Mouse (Mus musculus) intestine, embryonic 16.5 days (tissue): ENCODE measurements around the gene Pla2g2c. TPM values are rescaled to one million over a fixed set of nuclear protein-coding genes. Genes with fewer than 3 reads are reported as not detected.

Experiments
- ATAC-seq: fragments of 200-750 bp; cut with Nextera tagmentation; 2 replicates; pipeline ENCODE4 v1.8.0; 2017; ENCODE audit warnings: moderate TSS enrichment, moderate library complexity
- H3K27ac ChIP-seq: fragments of 300-500 bp; sonication (generic); 2 replicates; pipeline ENCODE4 v1.5.1; 2014; ENCODE audit warnings: mild to moderate bottlenecking, low read length
- H3K27me3 ChIP-seq: fragments of 300-500 bp; sonication (generic); replicated peaks from 2 replicates; pipeline ENCODE4 v1.6.1; 2014; ENCODE audit warnings: low read length, control low read depth, mixed read lengths; ENCODE audit not compliant: control insufficient read depth, insufficient read depth
- H3K36me3 ChIP-seq: fragments of 300-500 bp; sonication (generic); 2 replicates; pipeline ENCODE4 v1.6.1; 2014; ENCODE audit warnings: low read length, control low read depth; ENCODE audit not compliant: control insufficient read depth, insufficient read depth
- H3K4me1 ChIP-seq: fragments of 300-500 bp; sonication (generic); 2 replicates; pipeline ENCODE4 v1.6.1; 2014; ENCODE audit warnings: low read length, control low read depth, mixed read lengths; ENCODE audit not compliant: control insufficient read depth, insufficient read depth
- H3K4me2 ChIP-seq: fragments of 300-500 bp; sonication (generic); 2 replicates; pipeline ENCODE4 v1.6.1; 2014; ENCODE audit warnings: low read depth, low read length, control low read depth
- H3K4me3 ChIP-seq: fragments of 300-500 bp; sonication (generic); 2 replicates; pipeline ENCODE4 v1.5.1; 2014; ENCODE audit warnings: mild to moderate bottlenecking, low read length
- H3K9ac ChIP-seq: fragments of 300-500 bp; sonication (generic); 2 replicates; pipeline ENCODE4 v1.6.1; 2014; ENCODE audit warnings: low read depth, low read length
- H3K9me3 ChIP-seq: fragments of 300-500 bp; sonication (generic); 2 replicates; pipeline ENCODE4 v1.6.1; 2016; ENCODE audit warnings: low read length, control low read depth; ENCODE audit not compliant: control insufficient read depth
- WGBS: fragments of 180-500 bp; shearing (Covaris S2); extraction: QIAGEN DNeasy Blood & Tissue Kit; methylation state at CpG from one replicate; pipeline ENCODE4 v1.1.7; 2014; 5-methylcytosine and 5-hydroxymethylcytosine counted together
- polyA plus RNA-seq: library from polyadenylated mRNA; unstranded; fragments of >200 nt; fragmentation: Nextera tagmentation; extraction: Ambion mirVana; gene quantifications from 2 replicates; pipeline ENCODE4 v1.2.1, GENCODE M21; 2015

The Pla2g2c gene
- polyA plus RNA-seq: 0.13 and 0.16 TPM in 2 replicates

DNA sequence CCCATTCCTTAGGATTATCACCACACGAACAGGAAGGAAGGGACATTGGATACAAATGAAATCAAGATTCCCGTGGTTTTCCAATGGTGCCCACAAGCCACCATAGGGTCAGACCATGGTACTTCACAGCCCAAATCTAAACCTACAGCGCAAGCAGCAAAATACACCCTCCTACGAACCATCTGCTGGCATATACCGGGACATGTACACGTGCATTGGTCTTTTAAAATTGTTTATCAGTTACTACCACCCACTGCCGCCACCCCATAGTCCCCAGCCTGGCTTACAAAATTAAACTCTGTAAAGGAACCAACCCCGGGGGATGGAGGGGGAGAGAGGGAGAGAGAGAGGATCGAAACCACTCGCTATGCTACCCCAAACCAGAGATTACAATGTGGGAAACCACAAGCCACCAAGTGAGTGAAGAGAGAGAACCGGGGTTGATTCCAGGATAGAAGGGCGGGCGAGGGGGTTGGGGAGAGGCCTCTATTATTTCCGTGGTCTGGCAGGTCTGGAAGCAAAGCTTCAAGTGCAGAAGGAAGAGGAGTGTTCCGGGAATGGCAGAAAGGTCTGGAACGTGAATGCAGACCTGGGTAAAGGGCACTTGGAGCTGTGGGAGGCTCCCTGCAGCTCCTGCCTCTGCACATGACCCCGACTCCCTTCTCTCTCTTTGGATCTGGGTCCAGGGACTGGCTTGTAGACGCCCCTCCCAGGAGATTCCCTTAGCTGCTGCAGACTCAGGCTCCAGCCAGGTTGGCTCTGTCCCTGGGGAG lies at the start of gene Pla2g2c:
Pla2g2c (plus strand) TSS at position 439 of the 773 bp plus-strand sequence.
- Histone ChIP-seq H3K4me2 (peak within 1 kb of the TSS; percentile 48), H3K36me3 (no peaks in the 10 kb centered on the region), H3K27me3 (no peaks in the 10 kb centered on the region), H3K4me1 (peaks cover 18% of the 10 kb centered on the region), H3K27ac (peak within 1 kb of the TSS; percentile 48), H3K9me3 (no peaks in the 10 kb centered on the region), H3K4me3 (peak within 1 kb of the TSS; percentile 29), H3K9ac (peak within 1 kb of the TSS; percentile 48)
- peak; percentile 57 for ATAC-seq
- WGBS: 46% methylated on average over 17 of the region's 18 CpGs

DNA sequence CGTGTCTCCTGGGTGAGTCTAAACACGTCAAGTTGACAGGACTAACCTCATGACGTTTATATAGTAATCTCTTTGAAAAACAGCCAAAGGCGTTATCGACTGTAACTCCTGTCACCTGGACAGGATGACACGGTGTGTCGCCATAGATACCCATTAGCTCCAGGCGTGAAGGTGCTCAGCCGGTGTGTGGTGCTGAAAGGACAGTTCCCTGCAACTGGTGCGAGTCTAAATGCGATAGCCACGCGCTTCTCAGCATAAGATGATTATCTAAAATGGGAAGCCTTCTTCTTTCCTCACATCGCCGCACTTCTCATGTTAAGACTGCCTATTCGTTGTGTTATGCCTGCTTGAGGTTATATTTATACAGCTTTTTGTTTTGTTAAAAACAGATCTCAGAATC lies 48.1 kb upstream of the Pla2g2c start:
- Histone ChIP-seq H3K9ac (no peak overlapping the region), H3K27me3 (no peaks in the 10 kb centered on the region), H3K27ac (no peak overlapping the region), H3K4me1 (0 out of 2 replicates have a peak, but pooled peaks cover 3% of the 10 kb centered on the region), H3K4me2 (no peak overlapping the region), H3K36me3 (no peaks in the 10 kb centered on the region), H3K4me3 (no peak overlapping the region), H3K9me3 (no peaks in the 10 kb centered on the region)
- no peak for ATAC-seq
- 10% methylated on average over 16 of the region's 16 CpGs for WGBS

GRCm38 (mm10) chr4:138677579-138677978 lies 47.0 kb upstream of the Pla2g2c start:
- Histone ChIP-seq H3K4me1 (0 out of 2 replicates have a peak, but pooled peaks cover 3% of the 10 kb centered on the region), H3K36me3 (no peaks in the 10 kb centered on the region), H3K27ac (no peak overlapping the region), H3K4me3 (no peak overlapping the region), H3K9me3 (no peaks in the 10 kb centered on the region), H3K27me3 (no peaks in the 10 kb centered on the region), H3K9ac (no peak overlapping the region), H3K4me2 (no peak overlapping the region)
- no peak for ATAC-seq
- WGBS: 20% methylated on average over 16 of the region's 16 CpGs

- 70% methylated on average over 4 of the region's 4 CpGs for WGBS
- Histone ChIP-seq H3K4me3 (no peak overlapping the region), H3K9ac (no peak overlapping the region), H3K4me2 (no peak overlapping the region), H3K27ac (no peak overlapping the region), H3K27me3 (no peaks in the 10 kb centered on the region), H3K9me3 (no peaks in the 10 kb centered on the region), H3K4me1 (0 out of 2 replicates have a peak, but pooled peaks cover 3% of the 10 kb centered on the region), H3K36me3 (no peaks in the 10 kb centered on the region)
- no peak for ATAC-seq
These were observed 44.5 kb upstream of the Pla2g2c start for GRCm38 (mm10) chr4:138680124-138680523.

DNA sequence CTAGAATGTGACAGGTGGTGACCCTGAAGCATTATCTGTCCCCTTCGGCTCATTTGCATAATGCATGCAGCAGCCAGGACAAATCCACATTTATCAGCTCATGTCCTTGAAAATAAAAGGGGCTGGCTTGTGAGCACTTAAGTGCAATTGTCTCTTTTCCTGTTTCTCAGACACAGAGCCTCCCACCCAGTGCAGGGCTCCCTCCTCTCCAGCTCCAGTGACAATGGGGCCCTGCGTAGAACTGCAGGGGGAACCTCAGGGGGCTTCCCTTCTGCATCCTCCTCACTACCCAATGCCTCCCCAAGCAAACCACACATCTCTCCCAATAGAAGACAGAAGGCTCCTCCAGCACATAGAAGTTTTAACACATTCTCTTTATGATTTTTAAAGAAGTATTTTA lies 41.8 kb upstream of the Pla2g2c start:
- Histone ChIP-seq H3K9ac (no peak overlapping the region), H3K36me3 (no peaks in the 10 kb centered on the region), H3K27ac (no peak overlapping the region), H3K4me1 (no peaks in the 10 kb centered on the region), H3K4me3 (no peak overlapping the region), H3K9me3 (no peaks in the 10 kb centered on the region), H3K27me3 (no peaks in the 10 kb centered on the region), H3K4me2 (no peak overlapping the region)
- WGBS: 63% methylated on average over 2 of the region's 2 CpGs
- ATAC-seq: no peak

DNA sequence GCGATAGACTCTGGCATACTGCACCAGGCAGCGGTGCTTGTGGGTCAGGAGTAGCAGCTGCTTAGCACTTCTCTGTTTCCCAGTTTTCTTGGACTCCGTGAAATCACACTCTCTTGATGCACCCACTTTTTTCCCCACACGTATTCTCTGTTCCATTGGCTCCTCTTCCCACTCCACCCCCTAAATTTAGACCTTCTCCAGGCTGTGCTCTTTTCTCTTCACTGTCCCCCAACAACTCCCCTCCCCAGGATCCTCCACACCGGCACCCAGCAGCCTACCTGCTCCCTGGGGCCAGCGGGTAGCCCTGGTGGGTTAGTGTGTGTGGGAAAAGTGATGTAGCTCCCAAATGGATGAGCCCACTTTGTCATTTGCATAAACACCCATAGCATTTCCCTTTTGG lies 38.8 kb upstream of the Pla2g2c start:
- Histone ChIP-seq H3K27ac (no peak overlapping the region), H3K4me1 (no peaks in the 10 kb centered on the region), H3K4me2 (no peak overlapping the region), H3K36me3 (no peaks in the 10 kb centered on the region), H3K27me3 (peaks cover 17% of the 10 kb centered on the region), H3K4me3 (no peak overlapping the region), H3K9ac (no peak overlapping the region), H3K9me3 (no peaks in the 10 kb centered on the region)
- WGBS: 74% methylated on average over 6 of the region's 6 CpGs
- no peak for ATAC-seq

GRCm38 (mm10) chr4:138689094-138689512 lies 35.5 kb upstream of the Pla2g2c start:
- no peak overlapping the region for H3K9ac ChIP-seq
- no peak for ATAC-seq

DNA sequence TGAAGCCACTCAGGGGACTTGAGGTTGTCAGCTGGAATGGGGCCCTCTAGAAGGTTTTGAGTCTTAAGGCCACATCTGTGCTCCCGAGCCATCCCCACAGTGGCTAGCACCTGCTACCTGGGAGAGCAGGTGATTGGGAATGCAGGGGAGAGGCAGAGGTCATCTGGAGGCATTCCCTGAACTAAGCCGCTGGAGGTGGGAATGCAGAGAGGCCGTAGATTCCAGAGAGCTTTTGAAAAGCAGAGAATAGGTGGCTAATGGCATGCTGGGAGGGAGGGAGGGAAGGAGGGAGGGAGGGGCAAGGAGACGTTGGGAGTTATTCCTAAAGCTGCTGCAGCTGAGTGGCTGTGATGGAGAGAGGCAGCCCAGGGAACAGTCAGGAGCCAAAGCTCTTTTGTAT lies 34.0 kb upstream of the Pla2g2c start:
- peaks cover 41% of the 10 kb centered on the region for H3K27me3 ChIP-seq
- H3K4me2 ChIP-seq: no peak overlapping the region
- no peak for ATAC-seq
- H3K9me3 ChIP-seq: no peaks in the 10 kb centered on the region
- H3K9ac ChIP-seq: no peak overlapping the region
- 3% methylated on average over 4 of the region's 4 CpGs for WGBS
- no peaks in the 10 kb centered on the region for H3K36me3 ChIP-seq
- no peak overlapping the region for H3K27ac ChIP-seq
- H3K4me1 ChIP-seq: no peaks in the 10 kb centered on the region
- H3K4me3 ChIP-seq: no peak overlapping the region

More at GRCm38 (mm10) chr4:138689094-138689512, 35.5 kb upstream of the Pla2g2c start:
- H3K9me3 ChIP-seq: no peaks in the 10 kb centered on the region
- no peak overlapping the region for H3K4me3 ChIP-seq
- no peak overlapping the region for H3K27ac ChIP-seq
- no peaks in the 10 kb centered on the region for H3K4me1 ChIP-seq
- H3K36me3 ChIP-seq: no peaks in the 10 kb centered on the region
- no peak overlapping the region for H3K4me2 ChIP-seq
- H3K27me3 ChIP-seq: peaks cover 41% of the 10 kb centered on the region
- 30% methylated on average over 3 of the region's 3 CpGs for WGBS

- Histone ChIP-seq H3K4me2 (no peak overlapping the region), H3K36me3 (no peaks in the 10 kb centered on the region), H3K27me3 (peaks cover 41% of the 10 kb centered on the region), H3K4me3 (no peak overlapping the region), H3K4me1 (no peaks in the 10 kb centered on the region), H3K27ac (no peak overlapping the region), H3K9ac (no peak overlapping the region), H3K9me3 (no peaks in the 10 kb centered on the region)
- ATAC-seq: no peak
- WGBS: 8% methylated on average over 19 of the region's 19 CpGs
These were observed 33.0 kb upstream of the Pla2g2c start for GRCm38 (mm10) chr4:138691443-138692181.
